Mouse (Mus musculus) c-Kit-positive CD71-negative TER-119-negative erythroid progenitor cells, embryonic 14.5 days (primary cell): ENCODE results near the gene Dse.
"Not testable (repeated sequence)": the region's sequence is repeated elsewhere in the genome, so short reads cannot be mapped to it uniquely, and the experiment has no call there.

Source experiments
- DNase-seq: peaks from one replicate; pipeline ENCODE4 v3.0.0-alpha.2; 2013; ENCODE audit warnings: low read depth

Gene Dse

GRCm38 (mm10) chr10:34207503-34207850 lies at the start of gene Dse:
TSS of gene Dse (minus strand) at chr10:34207715.
- no peak for DNase-seq

- DNase-seq, result not testable (repeated sequence)
Measured at GRCm38 (mm10) chr10:34252833-34253232, 45.3 kb upstream of the Dse start.

- DNase-seq, result peak; percentile 58
Measured at GRCm38 (mm10) chr10:34249594-34249993, 42.1 kb upstream of the Dse start.

- DNase-seq, result no peak
Measured at GRCm38 (mm10) chr10:34247757-34248156, 40.2 kb upstream of the Dse start.

GRCm38 (mm10) chr10:34246106-34246505 lies 38.6 kb upstream of the Dse start:
- DNase-seq, result no peak

GRCm38 (mm10) chr10:34244745-34245144 lies 37.2 kb upstream of the Dse start:
- no peak for DNase-seq

GRCm38 (mm10) chr10:34238536-34238935 lies 31.0 kb upstream of the Dse start:
- DNase-seq, result no peak

GRCm38 (mm10) chr10:34236569-34236968 lies 29.1 kb upstream of the Dse start:
- no peak for DNase-seq

- no peak for DNase-seq
Measured at GRCm38 (mm10) chr10:34235384-34235783, 27.9 kb upstream of the Dse start.

GRCm38 (mm10) chr10:34233931-34234745 lies 26.6 kb upstream of the Dse start:
- no peak for DNase-seq

- no peak for DNase-seq
Measured at GRCm38 (mm10) chr10:34233418-34233817, 25.9 kb upstream of the Dse start.

GRCm38 (mm10) chr10:34230121-34230675 lies 22.7 kb upstream of the Dse start:
- DNase-seq, result no peak

GRCm38 (mm10) chr10:34229491-34229890 lies 22.0 kb upstream of the Dse start:
- no peak for DNase-seq

- no peak for DNase-seq
Measured at GRCm38 (mm10) chr10:34223660-34224059, 16.1 kb upstream of the Dse start.

- no peak for DNase-seq
Measured at GRCm38 (mm10) chr10:34221909-34222620, 14.6 kb upstream of the Dse start.

GRCm38 (mm10) chr10:34218191-34218590 lies 10.7 kb upstream of the Dse start:
- no peak for DNase-seq

- DNase-seq, result no peak
Measured at GRCm38 (mm10) chr10:34215667-34216066, 8.2 kb upstream of the Dse start.

- DNase-seq, result no peak
Measured at GRCm38 (mm10) chr10:34209951-34210350, 2.4 kb upstream of the Dse start.

GRCm38 (mm10) chr10:34208031-34208430 lies 516 bp upstream of the Dse start:
- DNase-seq, result no peak

GRCm38 (mm10) chr10:34206783-34207502 lies 572 bp downstream of the Dse start:
- DNase-seq, result no peak

- DNase-seq, result no peak
Measured at GRCm38 (mm10) chr10:34206436-34206782, 1.1 kb downstream of the Dse start.

- DNase-seq, result no peak
Measured at GRCm38 (mm10) chr10:34205825-34206224, 1.7 kb downstream of the Dse start.

- DNase-seq, result no peak
Measured at GRCm38 (mm10) chr10:34200689-34201088, 6.8 kb downstream of the Dse start.
